Mouse (Mus musculus): ENCODE measurements around the gene Olfr324.

The Olfr324 gene

GRCm38 (mm10) chr11:58634878-58635277 is 40.0 kb downstream of the Olfr324 start:
- DNase-seq (ENCODE audit: low read depth): no peak

GRCm38 (mm10) chr11:58636376-58636977 is 41.6 kb downstream of the Olfr324 start:
- DNase-seq (ENCODE audit: low read depth): peak; percentile 60

GRCm38 (mm10) chr11:58638176-58638701 is 43.3 kb downstream of the Olfr324 start:
- DNase-seq (ENCODE audit: low read depth): no peak

- peak; percentile 22 for DNase-seq (ENCODE audit: low read depth)
Measured at GRCm38 (mm10) chr11:58640272-58640867, 45.5 kb downstream of the Olfr324 start, which contains the start of gene Trim58. Gene Trim58, plus strand, starts transcription at chr11:58640465.

- peak; percentile 43 for DNase-seq (ENCODE audit: low read depth)
Measured at GRCm38 (mm10) chr11:58641057-58641456, 46.1 kb downstream of the Olfr324 start.

- peak; percentile 40 for DNase-seq (ENCODE audit: low read depth)
Measured at GRCm38 (mm10) chr11:58641638-58642358, 46.9 kb downstream of the Olfr324 start.

- peak; percentile 69 for DNase-seq (ENCODE audit: low read depth)
Measured at GRCm38 (mm10) chr11:58643350-58643749, 48.4 kb downstream of the Olfr324 start.
